Mouse (Mus musculus) thymus, postnatal 10 days (tissue): ENCODE results near the gene G6pc3.
"Not testable (repeated sequence)": the region's sequence is repeated elsewhere in the genome, so short reads cannot be mapped to it uniquely, and the experiment has no call there.

Source experiments
- DNase-seq, 2 experiments: peaks; one replicate each; pipeline ENCODE4 v3.0.0; 2021; ENCODE audit warnings: low spot score in 2 of 2

G6pc3 gene

GRCm38 (mm10) chr11:102189461-102190436 lies at the start of gene G6pc3:
TSS of gene G6pc3 (plus strand) at chr11:102189620.
- peak; percentile 53 to 58 for DNase-seq

- peak; percentile 15 to 49 for DNase-seq
Measured at GRCm38 (mm10) chr11:102140508-102140907, 48.9 kb upstream of the G6pc3 start.

GRCm38 (mm10) chr11:102142355-102142754 lies 47.1 kb upstream of the G6pc3 start:
- DNase-seq, result no peak

GRCm38 (mm10) chr11:102144957-102145470 lies 44.4 kb upstream of the G6pc3 start:
- DNase-seq, result no peak

GRCm38 (mm10) chr11:102145471-102146001 lies 43.9 kb upstream of the G6pc3 start, which contains the start of gene Nags:
TSS of gene Nags (plus strand) at chr11:102145513.
- no peak for DNase-seq

- no peak for DNase-seq
Measured at GRCm38 (mm10) chr11:102146005-102146404, 43.4 kb upstream of the G6pc3 start.

GRCm38 (mm10) chr11:102146531-102146930 lies 42.9 kb upstream of the G6pc3 start:
- DNase-seq, result no peak

- no peak for DNase-seq
Measured at GRCm38 (mm10) chr11:102147213-102147989, 42.0 kb upstream of the G6pc3 start.

- DNase-seq, result peak; percentile 60 to 73
Measured at GRCm38 (mm10) chr11:102156039-102156785, 33.2 kb upstream of the G6pc3 start, which contains the start of gene Tmem101. TSS of gene Tmem101 (minus strand) at chr11:102156404.

- no peak for DNase-seq
Measured at GRCm38 (mm10) chr11:102156786-102157089, 32.7 kb upstream of the G6pc3 start.

GRCm38 (mm10) chr11:102158024-102158423 lies 31.4 kb upstream of the G6pc3 start:
- DNase-seq, result not testable (repeated sequence)

GRCm38 (mm10) chr11:102159781-102160180 lies 29.6 kb upstream of the G6pc3 start:
- no peak for DNase-seq

GRCm38 (mm10) chr11:102165971-102166722 lies 23.3 kb upstream of the G6pc3 start:
- DNase-seq, result no peak

GRCm38 (mm10) chr11:102167539-102167938 lies 21.9 kb upstream of the G6pc3 start:
- DNase-seq, result no peak

- DNase-seq, result no peak
Measured at GRCm38 (mm10) chr11:102168689-102169088, 20.7 kb upstream of the G6pc3 start.

GRCm38 (mm10) chr11:102179836-102180235 lies 9.6 kb upstream of the G6pc3 start:
- DNase-seq, result no peak

DNA sequence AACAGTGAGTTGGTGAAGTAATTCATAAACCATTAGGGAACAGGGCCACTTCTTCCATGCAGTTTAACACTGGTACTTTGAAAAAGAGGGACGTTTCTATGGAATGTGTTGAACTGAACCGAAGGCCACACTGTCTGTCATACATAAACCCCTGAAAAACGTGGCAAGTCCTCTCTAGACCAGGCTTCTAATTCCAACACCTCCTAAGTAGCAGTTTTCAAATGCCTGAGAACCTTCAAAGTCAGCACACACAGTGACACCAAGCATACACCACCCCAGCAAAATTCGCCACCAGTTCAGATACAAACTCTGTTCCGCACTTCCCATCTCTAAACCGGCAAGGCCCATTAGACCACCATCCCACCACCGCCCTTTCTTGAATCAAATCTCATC lies 5.2 kb upstream of the G6pc3 start:
- DNase-seq, result no peak

GRCm38 (mm10) chr11:102184646-102185495 lies 4.5 kb upstream of the G6pc3 start, which contains the start of gene Lsm12:
TSS of gene Lsm12 (minus strand) at chr11:102185296.
- peak; percentile 97 to 99 for DNase-seq

DNA sequence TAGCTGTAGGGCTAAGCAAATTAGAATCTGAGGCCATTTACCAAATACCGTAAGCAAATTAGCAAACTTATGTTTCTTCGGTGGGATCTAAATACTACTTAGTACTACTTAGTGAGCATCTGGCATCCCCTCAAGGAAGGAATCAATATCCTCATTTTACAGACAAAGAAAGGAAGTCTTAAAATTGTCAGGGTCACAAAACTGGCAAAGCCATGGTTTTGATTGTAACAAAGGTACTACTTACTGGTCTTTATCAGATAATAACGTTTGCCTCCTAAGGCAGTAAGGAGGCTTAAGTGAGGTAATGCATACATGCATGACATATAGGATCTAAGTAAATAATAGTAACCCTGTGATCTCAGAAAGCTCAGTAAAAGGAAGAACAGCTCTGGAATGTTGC lies 3.7 kb upstream of the G6pc3 start:
- DNase-seq, result no peak

GRCm38 (mm10) chr11:102186235-102186634 lies 3.2 kb upstream of the G6pc3 start:
- DNase-seq, result no peak
